Mouse (Mus musculus) MN1 (cell line): Measurements from ENCODE around the gene Rnf207.
A peak's percentile ranks its signal among the peaks of the same experiment; 100 is the strongest.

ENCODE experiments used
- DNase-seq: peaks from one replicate; pipeline ENCODE4 v3.0.0-alpha.2; 2016; ENCODE audit warnings: low spot score

Gene Rnf207

GRCm38 (mm10) chr4:152328691-152329090, 9.9 kb upstream of the Rnf207 start:
- peak; percentile 69 for DNase-seq

DNA sequence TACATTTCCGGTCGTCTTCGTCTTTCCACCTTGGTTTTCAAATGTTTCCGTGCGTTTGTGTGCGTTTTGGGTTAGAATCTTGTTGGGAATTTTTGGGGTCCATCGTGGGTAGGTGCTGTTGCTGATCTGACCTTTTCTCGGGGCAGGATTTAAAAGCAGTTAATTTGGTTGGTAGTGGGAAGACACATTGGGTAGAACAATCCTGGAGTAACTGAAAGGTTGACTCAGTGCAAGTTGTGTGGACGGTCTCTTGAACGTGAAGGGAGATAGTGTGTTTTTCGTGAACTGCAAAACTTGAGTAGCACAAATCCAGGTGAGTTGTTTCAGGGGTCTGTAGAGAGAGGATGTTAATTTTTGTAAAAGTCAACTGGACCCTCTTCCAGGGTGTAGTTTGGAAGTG, 7.8 kb upstream of the Rnf207 start:
- DNase-seq: no peak

- DNase-seq: peak; percentile 98
Measured at GRCm38 (mm10) chr4:152325574-152326411, 7.0 kb upstream of the Rnf207 start, which contains the start of gene Rpl22. TSS of gene Rpl22 (plus strand) at chr4:152325742.

- no peak for DNase-seq
Measured at GRCm38 (mm10) chr4:152324641-152325562, 6.1 kb upstream of the Rnf207 start.

GRCm38 (mm10) chr4:152321464-152321863, 2.7 kb upstream of the Rnf207 start:
- no peak for DNase-seq

DNA sequence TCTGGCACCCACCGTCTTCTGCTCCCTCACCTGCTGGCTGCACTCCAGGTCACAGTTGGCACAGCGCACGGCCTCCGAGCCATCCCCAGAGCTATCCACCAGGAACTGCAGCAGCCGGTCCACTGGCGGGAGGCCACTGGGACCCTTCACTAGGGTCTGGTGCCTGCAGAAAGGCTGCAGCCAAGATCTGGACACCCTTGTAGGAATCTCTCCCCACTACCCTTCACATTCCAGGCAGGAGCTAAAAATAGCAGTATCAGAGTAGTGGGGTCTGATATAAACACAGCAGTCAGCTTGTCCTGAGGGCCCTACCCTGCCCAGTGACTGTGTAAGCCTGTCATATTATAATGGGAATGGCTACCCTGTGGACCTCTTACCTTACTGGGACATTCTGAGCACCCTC, 1.2 kb downstream of the Rnf207 start:
- no peak for DNase-seq

DNA sequence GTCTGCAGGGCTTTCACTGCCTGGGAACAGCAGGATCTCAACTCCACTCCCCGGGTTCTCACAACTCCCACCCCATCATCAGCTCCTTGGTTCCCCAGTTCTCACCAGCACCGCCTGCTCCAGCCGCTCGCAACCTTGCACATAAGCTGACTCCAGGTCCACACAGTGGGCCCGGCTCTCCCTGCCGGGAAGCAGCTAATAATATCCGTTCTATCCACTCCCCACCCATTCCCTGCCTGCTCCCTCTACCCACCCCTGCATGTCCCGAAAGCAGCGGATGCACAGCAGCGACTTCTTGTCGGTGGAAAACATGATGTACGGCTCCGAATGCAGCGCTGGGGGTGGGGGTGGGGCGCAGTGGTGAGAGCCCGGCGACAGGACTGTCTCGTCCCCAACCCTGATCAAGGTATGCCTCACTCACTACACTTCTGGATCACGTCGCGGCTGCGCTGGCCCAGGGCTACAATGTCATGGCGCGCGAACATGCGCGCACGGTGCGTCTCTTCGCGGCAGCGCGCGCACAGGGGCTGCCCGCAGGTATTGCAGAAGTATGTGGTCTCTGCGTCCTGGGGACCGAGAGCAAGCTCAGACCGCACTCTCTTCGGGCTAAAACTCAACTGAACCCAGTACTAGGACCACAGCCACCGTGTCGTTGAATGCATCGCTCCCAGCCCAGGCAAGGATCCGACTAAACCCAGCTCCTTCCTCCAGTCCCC, 3.1 kb downstream of the Rnf207 start:
- DNase-seq: no peak

DNA sequence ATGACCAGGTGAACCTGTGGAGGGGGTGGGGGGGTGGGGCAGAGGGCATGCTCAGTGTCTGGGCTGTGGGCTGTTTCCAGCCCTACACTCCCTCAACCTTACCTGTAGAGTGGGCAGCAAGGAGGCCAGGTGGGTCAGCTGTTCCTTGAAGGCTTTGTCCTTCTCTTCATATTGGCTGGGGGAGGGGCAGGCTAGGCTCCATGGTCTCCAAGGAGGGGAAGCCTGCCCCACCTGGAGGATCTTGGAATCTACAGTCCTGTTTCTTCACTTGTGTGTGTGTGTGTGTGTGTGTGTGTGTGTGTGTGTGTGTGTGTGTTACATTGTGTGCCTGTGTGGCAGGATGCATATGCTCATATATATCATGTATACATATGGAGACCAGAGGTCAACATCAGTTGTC, 4.9 kb downstream of the Rnf207 start:
- peak; percentile 70 for DNase-seq

- DNase-seq: no peak
Measured at GRCm38 (mm10) chr4:152313211-152313632, 5.6 kb downstream of the Rnf207 start.

DNA sequence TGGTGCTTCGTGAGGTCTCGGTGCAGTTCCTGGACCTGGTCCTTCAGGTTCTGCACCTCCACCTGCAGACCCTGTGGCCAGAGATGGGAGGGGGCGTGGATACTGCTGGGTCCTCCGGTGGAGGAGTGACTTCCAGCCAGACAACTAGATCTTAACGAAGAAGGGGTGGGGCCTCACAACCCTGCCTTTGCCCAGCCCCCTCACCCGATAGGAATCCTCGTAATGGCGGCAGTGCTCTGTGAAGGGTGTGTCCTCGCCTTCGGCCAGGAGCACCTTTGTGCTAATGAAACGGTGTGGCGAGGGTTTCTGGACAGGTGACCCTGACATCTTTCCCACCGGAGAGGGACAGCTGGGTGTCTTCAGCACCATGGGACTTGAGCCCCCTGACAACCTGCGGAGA, 6.6 kb downstream of the Rnf207 start:
- DNase-seq: no peak

GRCm38 (mm10) chr4:152307542-152307941, 11.3 kb downstream of the Rnf207 start:
- DNase-seq: no peak

DNA sequence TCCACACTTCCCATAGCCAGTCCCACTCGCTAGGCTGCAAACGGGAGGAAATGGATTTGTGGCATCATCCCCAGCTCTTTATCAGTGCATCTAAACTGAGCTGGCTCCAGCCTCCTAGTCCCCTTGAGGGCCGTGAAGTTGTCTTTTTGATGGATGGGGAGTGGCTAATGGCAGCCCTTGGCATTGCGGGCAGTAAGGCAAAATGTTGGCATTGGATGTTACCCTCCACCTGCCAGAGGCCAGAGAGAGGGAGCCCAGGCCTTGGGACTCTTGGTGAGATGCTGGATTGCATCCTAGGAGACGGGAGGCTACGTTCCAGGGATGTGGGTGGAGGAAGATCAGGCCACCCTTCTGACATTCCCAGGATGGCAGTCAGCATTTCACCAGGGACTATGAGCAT, 12.8 kb downstream of the Rnf207 start:
- peak; percentile 94 for DNase-seq

GRCm38 (mm10) chr4:152304685-152305084, 14.1 kb downstream of the Rnf207 start:
- no peak for DNase-seq

- no peak for DNase-seq
Measured at GRCm38 (mm10) chr4:152303172-152303571, 15.6 kb downstream of the Rnf207 start.

DNA sequence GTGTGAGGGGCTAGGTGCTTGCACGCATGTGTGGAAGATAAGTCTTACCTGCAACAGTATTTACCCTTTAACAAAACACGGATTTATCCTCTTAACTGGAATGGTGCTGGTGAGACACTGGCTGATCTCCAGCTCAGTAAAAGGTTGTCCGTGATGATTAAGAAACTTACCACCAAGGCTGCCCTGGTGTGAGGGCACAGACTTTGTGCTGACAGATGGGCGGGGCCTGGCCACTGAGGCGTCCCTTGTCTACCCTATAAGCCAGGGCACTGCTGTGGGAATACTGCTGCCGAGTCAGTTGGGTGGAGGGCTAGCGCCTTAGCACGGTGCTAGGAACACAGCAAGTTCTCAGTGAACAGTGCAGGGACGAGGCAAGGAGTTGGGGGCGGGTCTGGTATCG, 16.8 kb downstream of the Rnf207 start:
- DNase-seq: peak; percentile 53

DNA sequence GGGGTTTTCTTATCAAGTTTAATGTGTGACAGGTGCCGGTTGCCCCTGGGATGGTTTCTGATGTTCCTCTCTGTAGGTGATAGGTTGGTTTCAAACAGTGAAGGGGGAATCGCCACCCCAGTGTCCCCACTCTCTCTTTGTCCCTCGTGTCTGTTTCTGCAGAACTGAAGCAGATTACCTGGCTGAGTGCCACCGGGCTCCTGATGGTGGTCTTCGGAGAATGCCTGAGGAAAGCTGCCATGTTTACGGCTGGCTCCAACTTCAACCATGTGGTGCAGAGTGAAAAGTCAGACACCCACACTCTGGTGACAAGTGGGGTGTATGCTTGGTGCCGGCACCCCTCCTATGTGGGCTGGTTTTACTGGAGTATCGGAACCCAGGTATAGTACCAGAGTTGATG, 18.4 kb downstream of the Rnf207 start:
- no peak for DNase-seq

DNA sequence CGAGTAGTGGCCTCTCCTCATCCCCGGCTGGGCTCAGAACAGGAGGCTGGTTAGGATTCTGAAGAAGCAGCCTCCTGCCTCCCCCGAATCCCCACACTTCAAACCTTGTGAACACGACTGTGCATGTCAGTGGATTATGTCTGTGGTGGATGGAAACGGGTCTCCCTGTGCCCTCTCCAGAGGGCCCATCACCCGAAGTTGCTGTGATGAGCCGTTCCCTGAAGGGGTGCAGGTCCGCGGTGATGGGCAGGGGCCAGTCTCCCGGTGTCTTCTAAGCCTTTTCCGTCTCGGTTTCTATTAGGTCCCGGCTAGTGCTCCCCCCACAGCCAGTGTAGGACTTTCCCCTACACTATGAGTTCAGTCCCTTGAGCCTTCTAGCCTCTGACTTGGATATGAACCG, 20.0 kb downstream of the Rnf207 start:
- no peak for DNase-seq

GRCm38 (mm10) chr4:152296874-152297861, 21.6 kb downstream of the Rnf207 start, which contains the start of gene Icmt:
TSS of gene Icmt (plus strand) at chr4:152297227.
- peak; percentile 99 for DNase-seq

GRCm38 (mm10) chr4:152296371-152296770, 22.4 kb downstream of the Rnf207 start:
- DNase-seq: no peak

- peak; percentile 68 for DNase-seq
Measured at GRCm38 (mm10) chr4:152295916-152296315, 22.9 kb downstream of the Rnf207 start.
